Mouse (Mus musculus): Measurements from ENCODE around the gene Fam24b. TPM values are rescaled to one million over a fixed set of nuclear protein-coding genes. Genes with fewer than 3 reads are reported as not detected.
A peak's percentile ranks its signal among the peaks of the same experiment; 100 is the strongest.

Gene Fam24b
- total RNA-seq (2021): not detected
- long read RNA-seq, experiment 1: 0 reads
- long read RNA-seq, experiment 2: 0 reads

DNA sequence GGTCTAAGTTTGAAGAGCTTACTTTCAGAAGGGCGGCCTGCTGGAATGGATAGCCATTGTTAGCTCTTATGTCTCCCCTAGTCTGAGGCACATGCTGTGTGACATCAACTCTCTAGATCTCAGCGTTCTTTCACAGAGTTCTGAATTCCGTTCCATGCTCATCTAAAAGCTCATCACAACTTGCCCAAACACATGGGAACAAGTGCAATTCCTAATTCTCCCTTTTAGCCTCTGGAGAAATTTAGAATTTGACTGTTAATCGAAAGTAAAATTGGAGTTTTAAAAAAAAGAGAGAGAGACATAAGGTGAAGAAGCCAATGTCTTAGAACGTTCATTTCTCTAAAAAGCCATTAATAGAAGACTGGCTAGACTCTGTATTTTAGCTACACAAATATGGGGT is at the start of gene Fam24b:
Gene Fam24b (minus strand): TSS at position 101 of the 400 bp plus-strand sequence.
- no peak for DNase-seq

DNA sequence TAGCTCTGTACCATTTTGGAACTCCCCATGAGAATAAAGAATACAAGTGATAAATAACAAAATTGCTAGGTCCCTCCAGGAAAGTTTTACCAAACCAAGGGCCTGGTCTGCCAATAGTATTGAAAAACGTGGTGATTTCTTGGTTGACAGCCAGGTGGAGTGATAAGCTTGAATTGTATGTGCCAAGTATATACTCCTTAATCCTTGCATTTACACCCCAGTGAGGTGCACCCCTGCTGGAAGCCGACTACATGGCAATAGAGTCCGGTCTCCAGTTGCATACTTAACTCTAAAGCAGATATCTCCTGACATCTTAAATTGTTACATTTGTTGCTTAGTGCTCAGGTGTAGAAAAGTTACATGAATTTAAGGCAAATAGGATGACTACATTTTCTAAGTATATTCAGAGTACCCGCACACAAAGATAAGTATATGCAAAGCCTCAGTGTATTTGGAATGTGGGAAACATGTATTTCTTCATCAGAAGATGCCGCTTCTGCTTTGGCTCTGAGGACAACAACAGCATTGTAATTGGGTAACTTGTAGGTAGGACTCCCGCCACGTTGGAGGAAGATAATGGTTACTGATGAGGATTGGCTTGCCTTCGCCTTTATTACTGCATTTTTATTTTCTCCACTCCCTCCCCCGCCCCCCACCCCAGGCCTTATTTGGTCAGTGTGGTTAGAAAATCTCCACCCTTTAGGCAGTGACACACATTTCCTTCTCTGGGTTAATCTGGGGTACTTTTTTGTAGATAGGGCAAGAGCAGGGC is 42.8 kb upstream of the Fam24b start:
- DNase-seq: no peak

DNA sequence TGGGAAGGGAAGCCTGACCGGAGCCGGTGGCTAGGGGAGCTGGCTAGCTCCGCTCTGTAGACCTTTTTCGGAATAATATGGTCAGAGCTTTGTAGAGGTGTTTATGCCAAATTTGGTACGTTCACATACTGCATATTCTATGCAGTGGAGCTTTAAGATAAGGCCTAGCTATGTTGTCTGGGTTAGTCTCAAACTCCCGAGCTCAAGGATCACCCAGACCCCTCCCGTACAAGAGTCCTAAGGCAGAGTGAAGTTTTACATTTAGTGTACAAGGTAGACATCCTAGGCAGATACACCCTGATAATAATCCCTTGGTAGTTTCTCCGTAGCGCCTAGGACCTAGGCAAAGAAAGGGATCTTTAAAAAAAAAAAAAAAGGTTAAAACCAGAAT is 42.1 kb upstream of the Fam24b start:
- no peak for DNase-seq

DNA sequence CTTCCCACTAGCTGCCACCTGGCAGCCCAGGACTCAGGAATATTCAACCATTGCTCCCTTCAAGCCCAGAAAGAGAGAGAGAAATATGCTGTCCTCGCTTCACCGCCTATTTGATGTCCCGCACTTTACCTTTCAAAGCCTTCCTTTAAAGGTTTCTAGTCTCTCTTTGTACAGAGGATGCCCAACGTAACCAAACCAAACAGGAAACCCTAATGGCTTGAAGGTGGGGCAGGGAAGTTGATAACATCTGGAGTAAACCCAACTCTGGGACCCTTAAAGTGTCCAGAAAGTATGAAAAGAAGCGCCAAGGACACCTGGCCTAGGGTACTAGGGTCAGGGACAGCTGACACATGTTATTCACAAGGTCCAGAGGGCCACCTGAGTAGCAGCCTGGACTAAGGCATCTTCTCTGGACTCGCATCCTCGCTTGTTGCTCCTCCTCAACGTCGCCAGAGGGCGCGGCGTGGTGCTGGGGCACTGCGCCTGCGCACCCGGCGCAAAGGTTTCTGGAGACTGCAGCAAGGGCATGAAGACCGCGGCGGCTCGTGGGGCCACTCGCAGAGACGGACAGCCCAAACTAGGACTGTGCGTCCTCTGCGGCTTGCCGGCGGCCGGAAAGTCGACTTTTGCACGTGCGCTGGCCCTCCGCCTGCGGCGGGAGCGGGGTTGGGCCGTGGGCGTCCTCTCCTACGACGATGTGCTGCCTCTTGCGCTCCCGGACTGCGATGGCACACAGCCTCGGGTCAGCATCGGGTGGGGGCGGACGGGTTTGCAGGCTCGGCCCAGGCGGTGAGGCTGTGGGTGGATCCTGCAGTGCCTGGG is 41.5 kb upstream of the Fam24b start, which contains the start of gene Pstk:
Gene Pstk (plus strand): TSS at position 494 of the 822 bp plus-strand sequence.
- peak; percentile 92 for DNase-seq

DNA sequence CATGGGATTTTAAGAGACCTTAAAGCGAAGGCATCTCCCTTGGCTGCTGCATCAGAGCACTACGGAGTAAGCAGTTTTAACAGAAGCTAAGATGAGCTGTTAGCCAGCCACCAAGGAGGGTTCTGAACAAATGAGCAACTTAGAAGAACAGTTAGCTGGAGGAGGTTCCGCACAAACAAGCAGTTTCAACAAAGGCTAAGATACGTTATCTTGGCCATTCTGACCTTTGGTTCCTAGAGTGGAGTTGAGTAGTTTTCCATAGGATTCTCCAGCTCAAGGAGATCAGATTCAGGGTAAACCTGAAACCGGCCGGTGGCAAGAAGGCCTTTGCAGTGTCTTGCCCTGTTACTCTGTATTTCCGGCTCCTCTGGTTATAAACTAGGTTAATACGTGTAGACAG is 34.8 kb upstream of the Fam24b start:
- DNase-seq: no peak

DNA sequence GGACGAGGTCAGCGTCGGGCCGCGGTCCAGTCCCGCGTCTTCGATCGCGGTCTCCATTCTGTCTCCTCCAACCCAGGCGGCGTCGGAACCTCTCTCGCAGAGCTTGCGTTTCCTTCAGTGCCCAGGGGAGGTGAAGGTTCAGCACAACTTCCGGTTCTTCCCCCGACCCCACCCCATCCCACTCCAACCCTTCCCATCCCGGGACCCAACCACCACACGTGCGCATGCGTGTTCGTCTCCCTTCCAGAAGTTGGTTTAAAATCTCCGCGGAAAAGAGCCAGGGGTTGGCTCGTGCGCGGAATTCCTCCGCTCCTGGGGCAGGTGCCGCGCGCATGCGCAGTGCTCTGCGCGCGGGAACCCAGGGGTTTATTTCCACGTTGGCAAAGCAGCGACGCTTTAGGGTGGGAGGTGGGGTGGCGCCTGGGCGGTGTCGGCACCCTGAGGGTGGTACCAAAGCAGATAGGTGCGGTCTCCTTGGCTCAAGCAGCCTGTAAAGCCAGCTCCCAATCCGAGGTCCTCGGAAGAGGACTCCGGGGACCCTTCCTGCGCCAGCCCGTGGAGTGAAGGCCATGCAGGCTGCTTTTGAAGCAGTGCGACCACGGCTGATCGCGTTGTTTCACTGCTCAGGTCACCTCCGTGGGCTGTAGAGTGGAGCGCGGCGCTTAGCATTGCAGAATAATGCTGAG is 33.4 kb upstream of the Fam24b start, which contains the start of gene 2310057M21Rik:
Gene 2310057M21Rik (minus strand): TSS at position 145 of the 686 bp plus-strand sequence.
- DNase-seq: peak; percentile 96

DNA sequence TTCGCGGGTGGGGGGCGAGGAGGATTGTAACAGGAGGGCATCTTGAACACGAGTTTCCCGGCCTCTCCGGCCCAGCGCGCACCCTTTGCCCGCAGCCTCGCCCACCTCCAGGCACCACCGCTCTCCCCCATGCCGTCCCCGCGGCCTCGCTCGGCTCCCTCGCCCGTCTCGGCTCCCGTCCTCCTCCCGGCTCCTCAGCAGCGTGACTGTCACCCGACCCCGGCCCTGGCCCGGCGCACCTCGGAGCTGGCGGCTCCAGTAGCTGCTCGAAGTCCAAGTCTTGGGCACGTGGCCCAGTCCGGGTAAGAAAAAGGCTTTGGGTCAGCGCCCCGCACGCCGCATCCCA is 32.9 kb upstream of the Fam24b start:
- DNase-seq: no peak

DNA sequence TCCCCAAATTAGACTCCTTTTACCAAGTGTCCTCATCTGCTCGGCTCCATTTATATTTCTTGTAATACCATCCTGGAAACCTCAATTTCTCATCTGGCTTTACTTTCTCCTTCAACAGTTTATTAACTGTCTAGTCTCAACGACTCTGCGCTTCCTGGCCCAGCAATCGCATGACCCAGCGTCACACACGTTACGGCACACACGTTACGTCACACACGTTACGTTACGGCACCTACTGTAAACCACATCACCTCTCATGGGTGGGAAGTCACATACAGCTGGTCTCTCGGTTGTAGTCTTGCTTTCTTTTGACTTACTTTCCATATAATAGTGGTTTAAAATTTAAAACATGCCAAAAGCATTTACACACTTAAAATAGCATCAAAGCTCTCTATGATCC is 26.8 kb upstream of the Fam24b start:
- no peak for DNase-seq

DNA sequence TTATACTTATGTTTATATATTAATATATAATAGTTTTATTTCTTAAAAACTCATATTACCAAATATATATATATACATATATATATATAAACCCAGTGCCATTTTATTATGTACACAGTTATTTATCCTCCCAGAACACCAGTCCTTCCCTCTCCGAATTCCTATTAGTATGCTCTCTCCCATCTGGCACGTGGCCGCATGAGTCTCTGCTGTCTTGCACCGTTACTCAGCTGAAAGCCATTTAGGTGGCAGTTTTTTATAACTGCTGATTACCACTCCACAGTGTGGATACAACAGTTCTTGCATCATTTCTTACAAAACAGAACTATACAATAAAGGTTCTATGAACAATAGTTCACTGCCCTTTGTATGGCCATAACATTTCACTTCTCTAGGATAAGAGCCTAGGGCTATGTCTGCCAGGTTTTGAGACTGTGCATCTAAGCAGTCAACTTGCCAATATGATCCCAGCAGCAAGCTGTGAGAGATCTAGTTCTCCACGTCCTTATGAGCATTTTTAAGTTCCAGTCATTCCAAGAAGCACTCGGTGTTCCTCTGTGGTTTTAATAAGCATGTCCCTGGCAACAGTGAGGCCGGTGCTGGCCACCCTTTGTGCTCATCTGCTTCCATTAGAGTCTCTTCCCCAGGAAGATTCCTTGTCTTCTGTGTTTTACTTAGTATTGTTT is 16.7 kb upstream of the Fam24b start:
- no peak for DNase-seq

DNA sequence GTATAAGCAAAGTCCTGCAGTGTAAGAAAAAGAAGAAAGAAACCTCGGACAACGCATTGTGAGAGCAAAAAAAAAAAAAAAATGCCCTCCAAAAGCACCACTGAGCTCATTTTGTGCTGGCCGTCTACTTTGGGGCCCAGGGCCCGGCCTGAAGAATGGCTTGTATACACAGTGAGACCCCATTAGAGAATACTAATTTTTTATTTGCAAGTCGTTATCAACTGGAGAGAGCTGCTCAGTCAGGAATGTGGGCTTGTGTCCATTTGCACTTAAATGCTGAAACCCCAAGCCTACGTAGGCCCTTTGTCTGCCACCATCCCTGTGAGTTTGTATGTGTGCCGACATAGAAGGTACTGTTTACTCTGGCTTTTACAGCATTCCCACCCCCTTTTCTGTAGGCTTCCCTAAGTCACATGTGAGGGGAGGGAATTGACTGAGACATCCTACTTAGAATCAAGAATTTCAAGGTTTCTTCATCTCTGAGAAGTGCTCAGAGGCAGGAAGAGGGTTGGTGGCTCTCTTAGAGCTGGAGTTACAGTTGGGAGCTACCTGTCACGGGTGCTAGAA is 8.3 kb upstream of the Fam24b start:
- no peak for DNase-seq

DNA sequence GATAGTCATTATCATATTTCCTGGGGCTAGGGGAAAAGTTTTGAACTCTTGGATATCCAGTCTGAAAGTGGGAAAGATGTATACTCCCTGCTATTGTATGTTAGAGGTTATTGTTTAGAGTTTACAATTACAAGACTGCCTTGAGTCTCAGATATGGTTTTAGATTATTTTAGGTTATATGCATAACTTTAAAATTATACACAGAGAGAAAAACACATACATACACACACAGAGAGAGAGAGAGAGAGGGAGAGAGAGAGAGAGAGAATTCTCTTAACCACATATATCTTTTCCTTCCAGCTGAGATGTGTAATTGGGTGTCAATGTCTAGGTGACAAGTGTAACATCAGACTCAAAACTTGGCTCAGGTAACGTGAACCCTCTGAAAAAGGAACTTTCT is 4.2 kb upstream of the Fam24b start, which contains the start of gene Fam24a:
Gene Fam24a (plus strand): TSS at position 301 of the 400 bp plus-strand sequence.
- DNase-seq: no peak

DNA sequence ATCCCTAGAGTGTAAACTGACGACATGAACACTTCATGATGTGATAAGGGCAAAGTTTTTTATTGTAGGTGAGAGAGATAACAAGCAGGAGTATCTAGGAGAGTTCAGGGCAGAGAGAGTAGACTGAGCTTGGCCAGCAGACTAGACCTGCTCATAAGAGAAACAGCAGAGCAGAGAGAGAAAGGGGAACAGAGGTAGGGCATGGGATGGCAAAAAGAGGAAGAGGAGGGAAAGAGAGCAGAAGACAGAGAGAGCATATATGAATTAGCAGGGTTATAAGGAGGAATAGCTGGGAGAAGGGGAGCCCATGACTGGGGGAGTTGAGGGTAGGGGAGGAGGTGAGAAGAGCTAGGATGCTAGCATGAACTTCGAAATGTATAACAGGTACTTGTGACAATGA is 2.4 kb upstream of the Fam24b start:
- no peak for DNase-seq

DNA sequence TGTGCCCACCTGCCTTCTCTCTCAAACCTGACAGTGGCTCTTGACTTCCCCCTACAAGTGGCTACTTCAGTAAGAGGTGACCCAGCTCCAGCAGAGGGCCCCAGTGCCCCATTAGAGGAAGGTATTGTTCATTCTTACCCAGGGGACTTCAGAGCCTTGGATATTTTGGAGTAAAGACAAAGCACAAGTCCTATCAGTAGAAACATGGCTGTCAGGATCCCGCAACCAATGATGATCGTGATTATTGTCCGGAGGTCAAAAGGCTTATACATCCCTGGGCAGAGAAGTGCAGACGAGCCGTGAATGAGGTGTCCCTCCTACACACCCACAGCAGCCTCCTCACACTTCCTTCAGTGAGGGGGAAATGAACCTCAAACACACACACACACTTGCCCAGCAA is 2.3 kb downstream of the Fam24b start:
- no peak for DNase-seq

DNA sequence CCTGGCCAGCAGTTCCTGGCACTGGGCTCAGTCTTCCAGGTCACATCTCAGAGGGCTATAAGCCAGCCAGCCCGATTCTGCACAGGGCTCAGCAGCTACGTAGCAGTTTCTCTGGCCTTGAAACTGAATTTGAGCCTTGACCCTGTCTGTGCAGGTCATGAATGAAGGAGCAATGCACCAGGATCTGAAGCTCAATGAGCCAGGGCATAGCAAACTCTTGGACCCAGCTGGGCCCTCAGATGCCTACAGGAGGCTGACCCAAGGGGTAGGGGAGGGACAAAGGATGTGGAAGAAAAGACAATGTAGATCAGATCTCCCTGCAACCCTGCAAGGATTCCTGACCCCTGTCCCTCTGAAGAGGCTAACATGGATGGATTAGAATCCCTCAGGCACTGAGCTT is 7.1 kb downstream of the Fam24b start, which contains the start of gene Cuzd1:
Gene Cuzd1 (minus strand): TSS at position 101 of the 400 bp plus-strand sequence.
- peak; percentile 37 for DNase-seq

DNA sequence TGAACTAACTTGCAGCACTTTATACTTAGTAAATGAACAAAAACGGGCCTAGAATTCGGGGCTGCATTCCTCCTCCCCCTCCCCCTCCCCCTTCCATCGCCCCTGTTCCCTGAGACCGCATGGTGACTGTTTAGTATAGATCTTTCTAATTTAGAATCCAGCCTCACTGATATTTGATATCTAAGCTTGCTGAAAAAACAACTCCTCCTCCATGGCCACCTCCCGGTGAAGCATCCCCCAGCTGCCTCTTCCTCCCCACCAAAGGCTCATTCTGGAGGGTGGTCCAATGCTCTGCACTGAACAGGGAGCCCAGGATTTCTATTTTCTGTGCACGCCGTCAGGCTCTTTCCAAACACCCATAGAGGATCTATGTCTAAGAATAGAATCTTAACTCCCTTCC is 11.0 kb downstream of the Fam24b start:
- DNase-seq: no peak

DNA sequence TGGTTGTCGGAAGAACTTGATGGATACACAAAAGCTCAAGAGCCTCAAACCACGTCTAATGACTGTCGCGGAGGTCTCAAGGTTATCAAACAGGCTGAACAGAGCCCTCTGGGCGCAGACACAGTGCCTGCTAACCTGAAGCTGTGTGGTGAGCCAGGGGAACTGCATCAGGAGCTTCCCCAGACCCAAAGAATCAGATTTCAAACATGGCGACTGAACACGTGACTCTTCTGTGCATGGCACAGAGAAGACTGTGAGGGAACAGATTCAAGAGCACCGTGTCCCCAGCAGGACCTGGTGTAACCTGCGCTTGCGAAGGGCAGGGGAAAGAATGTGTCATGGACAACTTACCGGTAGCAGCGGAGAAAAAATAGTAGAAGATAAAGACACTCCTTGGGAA is 11.7 kb downstream of the Fam24b start:
- no peak for DNase-seq

DNA sequence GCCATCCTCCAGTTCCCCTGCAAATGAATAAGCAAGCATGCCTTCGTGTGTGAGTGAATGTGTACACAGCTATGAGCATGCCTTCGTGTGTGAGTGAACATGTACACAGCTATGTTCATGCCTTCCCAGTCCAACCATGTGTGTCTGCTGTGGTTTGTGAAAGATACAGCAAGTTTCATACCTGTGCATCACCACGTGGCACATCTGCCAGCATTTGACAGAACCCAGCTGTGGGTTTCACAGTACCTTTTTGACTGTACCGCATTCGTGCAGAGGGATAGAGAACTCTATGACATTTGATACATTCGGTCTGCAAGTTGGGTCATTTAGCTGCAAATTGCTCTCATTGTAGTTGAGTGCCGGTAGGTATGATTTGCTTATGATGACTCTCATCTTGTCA is 14.8 kb downstream of the Fam24b start:
- no peak for DNase-seq

DNA sequence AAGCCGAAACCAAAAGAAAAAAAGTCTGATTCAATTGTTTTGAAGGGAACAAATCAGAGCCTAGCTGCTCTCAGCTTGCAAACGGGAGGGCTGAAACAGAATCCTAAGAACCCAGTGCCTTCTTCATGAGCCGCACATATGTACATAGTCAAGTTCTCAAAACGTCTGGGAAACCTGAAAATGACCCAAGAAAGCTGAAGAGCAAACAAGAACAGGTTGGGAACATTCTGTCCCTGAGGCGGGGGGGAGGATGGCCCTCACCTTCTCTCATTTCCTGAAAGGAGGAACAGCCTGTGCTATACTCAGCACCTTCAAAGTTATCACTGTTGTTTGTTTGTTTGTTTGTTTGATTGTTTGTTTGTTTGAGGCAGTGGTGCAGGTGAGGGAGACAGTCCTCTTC is 22.6 kb downstream of the Fam24b start:
- no peak for DNase-seq

DNA sequence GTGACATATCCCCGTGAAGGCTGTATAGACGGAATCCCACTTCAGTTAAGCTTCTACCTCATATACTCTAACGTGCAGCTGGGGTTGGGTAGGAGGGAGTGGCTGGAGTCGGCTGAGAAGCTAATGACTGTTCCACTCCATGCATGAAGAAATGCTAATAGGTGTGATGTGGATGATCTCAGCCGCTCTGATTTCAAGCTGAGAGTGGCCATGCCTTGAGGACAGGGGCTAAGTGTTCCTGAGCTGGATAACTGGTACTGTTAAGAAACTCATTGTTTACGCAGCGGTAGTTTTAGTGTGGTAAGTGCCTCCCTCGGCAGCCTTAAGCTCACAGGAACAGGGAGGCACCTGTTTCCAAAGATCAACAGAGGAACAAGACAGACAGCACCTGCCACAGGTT is 26.0 kb downstream of the Fam24b start:
- no peak for DNase-seq

DNA sequence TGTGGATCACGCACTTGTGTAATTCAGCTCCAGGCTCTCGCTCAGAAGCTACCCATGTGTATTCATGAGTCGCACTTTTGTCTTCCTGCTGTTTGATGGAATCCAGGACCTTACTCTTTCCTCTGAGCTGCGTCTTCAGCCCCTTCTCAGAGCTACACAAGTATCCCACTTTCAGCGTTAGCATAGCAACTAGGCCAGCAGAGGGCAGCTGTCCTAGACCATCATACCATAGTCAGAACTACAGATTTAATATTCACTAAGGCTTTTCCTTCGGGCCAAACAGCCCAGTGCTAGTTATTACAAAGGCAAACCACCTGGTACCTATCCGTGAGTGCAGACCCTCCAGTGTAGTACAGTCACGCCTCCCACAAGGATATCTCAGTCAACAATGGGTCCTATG is 32.2 kb downstream of the Fam24b start:
- no peak for DNase-seq

Data from adrenal gland, postnatal 10 days (tissue).